Mouse (Mus musculus): ENCODE measurements around the gene Acvr2b. TPM values are rescaled to one million over a fixed set of nuclear protein-coding genes. Genes with fewer than 3 reads are reported as not detected.

Acvr2b gene
- polyA plus RNA-seq, 1 experiment from 2014 or later: 16.4 TPM

GRCm38 (mm10) chr9:119481612-119482011, 79.7 kb downstream of the Acvr2b start:
- no peak overlapping the region for H3K4me3 ChIP-seq (ENCODE audit: low read depth, low read length)
- DNase-seq (ENCODE audit: low spot score): no peak
- H3K4me1 ChIP-seq (replicated peaks; ENCODE audit: control insufficient read depth, insufficient read depth, low read length): no peaks in the 10 kb centered on the region
- no peak overlapping the region for H3K27ac ChIP-seq (ENCODE audit: low read depth, low read length)
- no peaks in the 10 kb centered on the region for H3K36me3 ChIP-seq (ENCODE audit: control insufficient read depth, insufficient read depth, low read length)
- ATAC-seq (replicated peaks; ENCODE audit: low FRiP score): no peak
- WGBS: 69% methylated on average over 4 of the region's 4 CpGs
- no peaks in the 10 kb centered on the region for H3K27me3 ChIP-seq (replicated peaks; ENCODE audit: control insufficient read depth, insufficient read depth, low read length)
- H3K4me2 ChIP-seq: no peak overlapping the region
- H3K9ac ChIP-seq (ENCODE audit: low read depth, low read length): no peak overlapping the region
- H3K9me3 ChIP-seq (ENCODE audit: control insufficient read depth, low read length): no peaks in the 10 kb centered on the region

- no peaks in the 10 kb centered on the region for H3K36me3 ChIP-seq (ENCODE audit: control insufficient read depth, insufficient read depth, low read length)
- no peak overlapping the region for H3K27ac ChIP-seq (ENCODE audit: low read depth, low read length)
- no peaks in the 10 kb centered on the region for H3K9me3 ChIP-seq (ENCODE audit: control insufficient read depth, low read length)
- WGBS: 55% methylated on average over 23 of the region's 23 CpGs
- no peaks in the 10 kb centered on the region for H3K27me3 ChIP-seq (replicated peaks; ENCODE audit: control insufficient read depth, insufficient read depth, low read length)
- ATAC-seq (replicated peaks; ENCODE audit: low FRiP score): no peak
- H3K4me3 ChIP-seq (ENCODE audit: low read depth, low read length): no peak overlapping the region
- no peaks in the 10 kb centered on the region for H3K4me1 ChIP-seq (replicated peaks; ENCODE audit: control insufficient read depth, insufficient read depth, low read length)
- no peak overlapping the region for H3K9ac ChIP-seq (ENCODE audit: low read depth, low read length)
- no peak overlapping the region for H3K4me2 ChIP-seq
- no peak for DNase-seq (ENCODE audit: low spot score)
Observed at GRCm38 (mm10) chr9:119483554-119484353, 81.8 kb downstream of the Acvr2b start.

- Histone ChIP-seq H3K27ac (ENCODE audit: low read depth, low read length) (no peak overlapping the region), H3K9me3 (ENCODE audit: control insufficient read depth, low read length) (no peaks in the 10 kb centered on the region), H3K4me3 (ENCODE audit: low read depth, low read length) (no peak overlapping the region), H3K4me2 (no peak overlapping the region), H3K27me3 (replicated peaks; ENCODE audit: control insufficient read depth, insufficient read depth, low read length) (no peaks in the 10 kb centered on the region), H3K9ac (ENCODE audit: low read depth, low read length) (no peak overlapping the region), H3K36me3 (ENCODE audit: control insufficient read depth, insufficient read depth, low read length) (no peaks in the 10 kb centered on the region), H3K4me1 (replicated peaks; ENCODE audit: control insufficient read depth, insufficient read depth, low read length) (no peaks in the 10 kb centered on the region)
- 65% methylated on average over 9 of the region's 9 CpGs for WGBS
- DNase-seq (ENCODE audit: low spot score) (no peak), ATAC-seq (replicated peaks; ENCODE audit: low FRiP score) (no peak)
Observed at GRCm38 (mm10) chr9:119484420-119484819, 82.5 kb downstream of the Acvr2b start.

Other genes starting within 250 kb of the Acvr2b start
- 0.34 and 0.63 TPM in 2 replicates for gene Acaa1b, start 245.0 kb upstream of the Acvr2b start, polyA plus RNA-seq (2014; fragmentation: Nextera tagmentation; extraction: Ambion mirVana)
- not detected in 2 replicates for gene Gm47289, start 243.0 kb upstream of the Acvr2b start, polyA plus RNA-seq (2014; fragmentation: Nextera tagmentation; extraction: Ambion mirVana)
- not detected in 2 replicates for gene Slc22a13, start 193.0 kb upstream of the Acvr2b start, polyA plus RNA-seq (2014; fragmentation: Nextera tagmentation; extraction: Ambion mirVana)
- 14.2 TPM in 2 replicates for gene Oxsr1, start 79.7 kb upstream of the Acvr2b start, polyA plus RNA-seq (2014; fragmentation: Nextera tagmentation; extraction: Ambion mirVana)
- gene Acaa1a, start 62.4 kb upstream of the Acvr2b start, polyA plus RNA-seq (2014; fragmentation: Nextera tagmentation; extraction: Ambion mirVana): 58.8 and 61.2 TPM in 2 replicates
- 28.6 and 30.6 TPM in 2 replicates for gene Myd88, start 60.7 kb upstream of the Acvr2b start, polyA plus RNA-seq (2014; fragmentation: Nextera tagmentation; extraction: Ambion mirVana)
- gene Xylb, start 44.7 kb upstream of the Acvr2b start, polyA plus RNA-seq (2014; fragmentation: Nextera tagmentation; extraction: Ambion mirVana): 9.5 and 11.0 TPM in 2 replicates
- gene Slc22a14, start 36.6 kb upstream of the Acvr2b start, polyA plus RNA-seq (2014; fragmentation: Nextera tagmentation; extraction: Ambion mirVana): not detected in 2 replicates
- 18.7 and 22.5 TPM in 2 replicates for gene Exog, start 42.8 kb downstream of the Acvr2b start, polyA plus RNA-seq (2014; fragmentation: Nextera tagmentation; extraction: Ambion mirVana)
- gene Scn5a, start 176.9 kb downstream of the Acvr2b start, polyA plus RNA-seq (2014; fragmentation: Nextera tagmentation; extraction: Ambion mirVana): 0.22 TPM in 1 of 2 replicates, not detected in the other